Mouse (Mus musculus) lung, postnatal 0 days (tissue): ENCODE measurements at regions not wholly inside any gene's neighbourhood (a gene's known extent, or its start where the extent isn't known, plus 50 kb on each side); places are given as distances from the start of the nearest gene placed in this dataset.
A peak's percentile ranks its signal among the peaks of the same experiment; 100 is the strongest.

Experiments
- ATAC-seq: fragments of 200-750 bp; cut with Nextera tagmentation; 2 replicates; pipeline ENCODE4 v1.8.0; 2017; ENCODE audit warnings: moderate library complexity
- DNase-seq: peaks from one replicate; pipeline ENCODE4 v3.0.0-alpha.2; 2016; ENCODE audit warnings: low spot score
- H3K27ac ChIP-seq: fragments of 300-500 bp; sonication (generic); 2 replicates; pipeline ENCODE4 v1.5.1; 2014; ENCODE audit warnings: antibody characterized with exemption, mild to moderate bottlenecking, low read length, mixed read lengths
- H3K27me3 ChIP-seq: fragments of 300-500 bp; sonication (generic); replicated peaks from 2 replicates; pipeline ENCODE4 v1.6.1; 2014; ENCODE audit warnings: low read length, mixed read lengths; ENCODE audit not compliant: insufficient read depth
- H3K36me3 ChIP-seq: fragments of 300-500 bp; sonication (generic); 2 replicates; pipeline ENCODE4 v1.6.1; 2014; ENCODE audit warnings: low read length, mixed read lengths; ENCODE audit not compliant: insufficient read depth
- H3K4me1 ChIP-seq: fragments of 300-500 bp; sonication (generic); 2 replicates; pipeline ENCODE4 v1.6.1; 2014; ENCODE audit warnings: antibody characterized with exemption, low read depth, low read length, mixed read lengths; ENCODE audit not compliant: insufficient read depth
- H3K4me2 ChIP-seq: fragments of 300-500 bp; sonication (generic); replicated peaks from 2 replicates; pipeline ENCODE4 v1.6.1; 2014; ENCODE audit warnings: low read depth, mild to moderate bottlenecking, low read length, moderate library complexity, mixed read lengths
- H3K4me3 ChIP-seq: fragments of 300-500 bp; sonication (generic); 2 replicates; pipeline ENCODE4 v1.5.1; 2014; ENCODE audit warnings: low read depth, low read length
- H3K9ac ChIP-seq: fragments of 300-500 bp; sonication (generic); replicated peaks from 2 replicates; pipeline ENCODE4 v1.6.1; 2014; ENCODE audit warnings: low read depth, mild to moderate bottlenecking
- H3K9me3 ChIP-seq: fragments of 300-500 bp; sonication (generic); 2 replicates; pipeline ENCODE4 v1.6.1; 2016; ENCODE audit warnings: low read length, mixed read lengths
- CTCF ChIP-seq: IDR thresholded peaks from 2 replicates; pipeline ENCODE4 v1.5.1; 2016; ENCODE audit warnings: antibody characterized with exemption, mild to moderate bottlenecking
- EP300 ChIP-seq: IDR thresholded peaks from 2 replicates; pipeline ENCODE4 v1.6.1; 2016; ENCODE audit warnings: antibody characterized with exemption, mild to moderate bottlenecking, control low read depth
- WGBS: fragments of 180-500 bp; shearing (Covaris S2); extraction: QIAGEN DNeasy Blood & Tissue Kit; methylation state at CpG from one replicate; pipeline ENCODE4 v1.1.7; 2014; 5-methylcytosine and 5-hydroxymethylcytosine counted together

DNA sequence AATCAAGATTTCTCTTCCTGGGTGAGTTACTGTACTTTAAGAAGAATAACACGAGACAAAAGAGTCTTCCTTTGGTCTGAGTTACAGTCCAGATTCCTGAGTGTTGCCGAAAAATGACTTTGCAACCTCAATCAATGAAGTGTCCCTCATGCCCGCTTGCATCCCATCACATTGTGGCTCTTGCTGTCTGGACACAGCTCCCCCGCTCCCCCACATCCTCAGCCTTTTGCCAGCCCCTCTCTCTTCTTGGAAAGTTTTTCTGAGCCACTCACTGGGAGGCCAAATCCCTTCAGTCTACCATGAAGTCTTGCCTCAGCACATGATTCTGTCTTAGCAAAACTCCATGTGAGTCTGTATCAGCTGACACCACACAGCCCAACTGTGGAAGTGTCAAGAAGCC is 145.3 kb downstream of the Drd1 start:
- H3K27me3 ChIP-seq: no peaks in the 10 kb centered on the region
- no peak for ATAC-seq

DNA sequence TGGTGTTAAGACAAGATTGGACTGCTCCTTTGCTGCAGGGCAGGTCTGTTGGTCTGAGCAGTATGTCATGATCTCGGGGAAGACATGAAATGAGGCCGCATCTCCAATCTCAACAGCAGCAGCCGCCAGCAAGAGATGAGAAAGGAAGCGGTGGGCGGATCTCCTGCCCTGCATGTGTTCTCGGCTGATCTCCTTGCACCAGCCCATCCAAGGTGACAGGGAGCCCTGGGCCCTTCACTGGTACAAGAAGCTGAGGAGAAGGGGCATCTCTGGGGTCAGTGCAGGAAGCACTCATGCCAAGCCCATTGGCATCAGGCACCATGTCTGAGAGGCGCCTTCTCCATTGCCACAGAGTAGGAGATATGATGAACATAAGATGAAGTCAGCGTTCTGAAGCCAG is 151.0 kb downstream of the Drd1 start:
- Histone ChIP-seq H3K9me3 (no peaks in the 10 kb centered on the region), H3K27me3 (no peaks in the 10 kb centered on the region), H3K4me3 (no peak overlapping the region), H3K4me1 (no peaks in the 10 kb centered on the region), H3K36me3 (no peaks in the 10 kb centered on the region), H3K9ac (no peak overlapping the region), H3K4me2 (no peak overlapping the region), H3K27ac (no peak overlapping the region)
- ATAC-seq (no peak), DNase-seq (no peak)
- 79% methylated on average over 8 of the region's 8 CpGs for WGBS
- TF ChIP-seq CTCF (no peak), EP300 (no peak)

More for the DNA sequence above, 145.3 kb downstream of the Drd1 start:
- no peak overlapping the region for H3K9ac ChIP-seq
- no peak for DNase-seq
- 77% methylated on average over 4 of the region's 4 CpGs for WGBS
- no peak overlapping the region for H3K4me3 ChIP-seq
- no peaks in the 10 kb centered on the region for H3K4me1 ChIP-seq
- no peak for TF ChIP-seq CTCF
- no peak for TF ChIP-seq EP300
- H3K27ac ChIP-seq: no peak overlapping the region
- no peak overlapping the region for H3K4me2 ChIP-seq
- H3K36me3 ChIP-seq: no peaks in the 10 kb centered on the region
- no peaks in the 10 kb centered on the region for H3K9me3 ChIP-seq

DNA sequence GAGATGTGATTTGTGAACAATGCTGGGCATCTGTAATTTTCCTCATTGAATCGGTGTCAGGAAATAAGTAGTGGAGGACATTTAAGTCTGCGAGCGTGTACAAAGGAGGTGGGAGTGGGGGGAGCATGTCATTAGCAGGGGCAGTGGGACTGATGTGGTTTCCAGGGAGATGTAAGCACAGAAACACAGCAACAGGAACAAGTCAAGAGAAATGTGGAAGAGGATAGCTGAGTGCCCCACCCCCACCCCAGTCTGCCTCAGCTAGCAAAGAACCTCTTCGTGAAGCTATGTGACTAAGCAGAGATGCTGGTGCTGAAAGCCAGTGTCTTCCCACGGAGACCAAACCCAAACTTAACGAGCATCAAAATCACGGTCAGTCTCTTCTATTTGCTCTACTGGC is 151.9 kb downstream of the Drd1 start:
- H3K4me1 ChIP-seq: no peaks in the 10 kb centered on the region
- no peak overlapping the region for H3K4me3 ChIP-seq
- no peaks in the 10 kb centered on the region for H3K27me3 ChIP-seq
- no peaks in the 10 kb centered on the region for H3K36me3 ChIP-seq
- TF ChIP-seq EP300 (no peak), CTCF (no peak)
- no peaks in the 10 kb centered on the region for H3K9me3 ChIP-seq
- no peak overlapping the region for H3K9ac ChIP-seq
- ATAC-seq (no peak), DNase-seq (no peak)
- H3K27ac ChIP-seq: no peak overlapping the region
- no peak overlapping the region for H3K4me2 ChIP-seq
- 44% methylated on average over 7 of the region's 7 CpGs for WGBS

DNA sequence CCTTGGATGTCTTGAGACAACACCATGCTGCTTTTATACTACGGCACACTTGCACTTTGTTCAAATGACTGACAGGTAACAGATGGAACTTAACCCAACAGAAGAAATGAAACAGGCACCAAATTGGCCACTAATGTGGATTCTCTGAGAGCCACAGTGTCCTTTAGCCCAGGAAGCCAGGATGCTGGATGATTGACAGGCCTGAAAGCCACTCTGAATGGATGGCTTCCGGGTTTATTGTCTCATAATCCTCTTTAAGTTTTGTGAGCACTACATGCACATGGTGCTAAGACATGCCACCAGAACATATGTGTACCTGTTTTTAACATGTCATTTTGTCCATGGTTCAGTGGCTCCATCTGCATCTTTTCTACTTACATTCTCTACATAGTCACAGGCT is 152.7 kb downstream of the Drd1 start:
- Histone ChIP-seq H3K4me1 (no peaks in the 10 kb centered on the region), H3K36me3 (no peaks in the 10 kb centered on the region), H3K9me3 (no peaks in the 10 kb centered on the region), H3K4me3 (no peak overlapping the region), H3K27me3 (no peaks in the 10 kb centered on the region), H3K4me2 (no peak overlapping the region), H3K9ac (no peak overlapping the region), H3K27ac (no peak overlapping the region)
- DNase-seq (no peak), ATAC-seq (no peak)
- 91% methylated on average over 2 of the region's 2 CpGs for whole genome bisulfite sequencing
- TF ChIP-seq EP300 (no peak), CTCF (no peak)

DNA sequence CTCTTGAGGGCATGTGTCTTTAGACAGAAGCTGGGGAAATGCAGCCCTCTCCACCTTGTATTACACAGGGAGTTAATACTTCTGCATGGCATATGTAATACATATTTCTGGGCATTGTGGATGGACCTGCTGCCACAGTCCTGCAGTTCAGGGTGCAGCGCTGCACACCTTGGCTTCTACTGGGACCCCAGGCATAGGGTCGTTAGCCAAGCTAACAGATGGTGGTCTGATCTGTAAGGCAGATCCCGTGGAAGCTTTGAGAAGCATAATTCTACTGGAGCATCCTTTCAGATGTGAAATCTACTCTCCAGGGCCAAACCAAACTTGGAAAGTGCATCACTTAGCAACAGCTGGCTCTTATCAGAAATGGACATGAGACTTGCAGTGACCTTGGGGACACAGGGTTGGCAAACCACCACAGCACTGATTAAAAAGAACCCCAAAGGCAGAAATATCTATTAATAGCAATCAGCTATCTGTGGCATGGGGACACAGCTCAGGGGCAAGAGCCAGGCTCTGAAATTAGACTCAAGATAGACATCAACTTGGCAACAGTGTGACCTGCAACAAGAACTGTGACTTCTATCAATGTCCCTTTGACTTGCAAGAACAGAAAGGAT is 155.0 kb downstream of the Drd1 start:
- Histone ChIP-seq H3K9ac (no peak overlapping the region), H3K4me3 (no peak overlapping the region), H3K27me3 (no peaks in the 10 kb centered on the region), H3K4me2 (no peak overlapping the region), H3K4me1 (no peaks in the 10 kb centered on the region), H3K9me3 (no peaks in the 10 kb centered on the region), H3K36me3 (no peaks in the 10 kb centered on the region), H3K27ac (no peak overlapping the region)
- TF ChIP-seq CTCF (no peak), EP300 (no peak)
- ATAC-seq: no peak
- no peak for DNase-seq
- WGBS: 64% methylated on average over 3 of the region's 3 CpGs

DNA sequence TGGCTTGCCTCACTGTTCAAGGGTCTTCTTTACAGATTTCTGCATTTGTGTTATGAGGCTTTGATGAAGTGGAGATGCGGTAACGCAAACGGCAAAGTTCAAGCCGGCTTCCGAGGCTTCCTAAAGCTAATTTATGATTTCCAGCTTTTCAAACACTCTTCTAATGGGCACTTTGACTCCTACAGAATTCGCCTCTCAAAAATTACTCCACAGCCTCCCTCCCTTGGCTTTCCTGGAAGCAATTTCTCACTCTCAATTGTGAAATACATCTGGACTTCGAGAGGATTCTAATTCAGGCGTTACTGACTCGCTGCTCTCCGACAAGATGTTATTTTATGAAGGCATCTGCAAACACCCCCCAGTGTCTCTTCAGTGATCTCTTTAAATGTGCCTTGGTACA is 157.2 kb downstream of the Drd1 start:
- H3K9me3 ChIP-seq: no peaks in the 10 kb centered on the region
- no peaks in the 10 kb centered on the region for H3K4me1 ChIP-seq
- peak; percentile 35 for DNase-seq
- whole genome bisulfite sequencing: 70% methylated on average over 10 of the region's 10 CpGs
- no peak for ATAC-seq
- H3K27ac ChIP-seq: no peak overlapping the region
- H3K4me3 ChIP-seq: no peak overlapping the region
- no peaks in the 10 kb centered on the region for H3K36me3 ChIP-seq
- no peaks in the 10 kb centered on the region for H3K27me3 ChIP-seq
- no peak overlapping the region for H3K9ac ChIP-seq
- H3K4me2 ChIP-seq: no peak overlapping the region
- TF ChIP-seq CTCF (no peak), EP300 (no peak)

DNA sequence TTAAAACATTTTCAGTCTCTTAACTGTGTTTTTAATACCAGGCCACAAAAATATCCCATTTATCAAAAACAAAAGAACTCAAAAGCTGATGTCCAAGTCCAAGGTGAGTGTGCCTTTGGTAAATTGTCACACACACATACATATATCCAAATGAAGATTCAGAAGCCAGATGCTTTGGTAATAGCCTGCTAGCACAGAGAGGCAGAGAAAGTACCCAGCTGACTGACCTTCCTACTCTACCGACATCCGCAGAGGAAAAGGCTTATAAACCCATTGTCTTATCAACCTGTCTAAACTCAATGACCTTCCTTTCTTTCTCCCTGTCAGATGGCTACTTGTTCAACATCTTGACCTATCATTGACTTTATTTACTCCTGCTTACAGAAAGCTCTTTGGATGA is 158.3 kb downstream of the Drd1 start:
- ATAC-seq: no peak
- Histone ChIP-seq H3K9me3 (no peaks in the 10 kb centered on the region), H3K4me2 (no peak overlapping the region), H3K36me3 (no peaks in the 10 kb centered on the region), H3K4me3 (no peak overlapping the region), H3K4me1 (no peaks in the 10 kb centered on the region), H3K9ac (no peak overlapping the region), H3K27ac (no peak overlapping the region), H3K27me3 (no peaks in the 10 kb centered on the region)
- DNase-seq: no peak
- TF ChIP-seq CTCF (no peak), EP300 (no peak)
- WGBS: 79% methylated on average over 2 of the region's 2 CpGs
